Mouse (Mus musculus): ENCODE results near the gene Lsmem1. TPM values are rescaled to one million over a fixed set of nuclear protein-coding genes. Genes with fewer than 3 reads are reported as not detected.

The Lsmem1 gene
- polyA plus RNA-seq, 1 experiment from 2014 or later: not detected

- no peak for ATAC-seq (ENCODE audit: insufficient number of reproducible peaks, insufficient read depth, low FRiP score, low read depth)
- no peak overlapping the region for H3K9ac ChIP-seq (replicated peaks; ENCODE audit: low read depth, low read length)
- H3K27me3 ChIP-seq (ENCODE audit: control insufficient read depth, insufficient read depth, low read length): no peaks in the 10 kb centered on the region
- no peaks in the 10 kb centered on the region for H3K4me1 ChIP-seq (ENCODE audit: control insufficient read depth, insufficient read depth, low read length)
- no peaks in the 10 kb centered on the region for H3K9me3 ChIP-seq (ENCODE audit: control insufficient read depth, low read depth, low read length)
- H3K36me3 ChIP-seq (ENCODE audit: control insufficient read depth, insufficient read depth, low read length): no peaks in the 10 kb centered on the region
- 93% methylated on average over 7 of the region's 7 CpGs for WGBS
- H3K4me2 ChIP-seq (replicated peaks; ENCODE audit: low read depth, low read length): no peak overlapping the region
- H3K27ac ChIP-seq (ENCODE audit: low read length): no peak overlapping the region
- H3K4me3 ChIP-seq (ENCODE audit: low read depth, low read length): no peak overlapping the region
Observed at GRCm38 (mm10) chr12:40239161-40239560, 39.9 kb upstream of the Lsmem1 start.

GRCm38 (mm10) chr12:40232231-40232630 is 32.9 kb upstream of the Lsmem1 start:
- no peaks in the 10 kb centered on the region for H3K9me3 ChIP-seq (ENCODE audit: control insufficient read depth, low read depth, low read length)

GRCm38 (mm10) chr12:40231632-40232031 is 32.3 kb upstream of the Lsmem1 start:
- Histone ChIP-seq H3K36me3 (ENCODE audit: control insufficient read depth, insufficient read depth, low read length) (no peaks in the 10 kb centered on the region), H3K9ac (replicated peaks; ENCODE audit: low read depth, low read length) (no peak overlapping the region), H3K9me3 (ENCODE audit: control insufficient read depth, low read depth, low read length) (no peaks in the 10 kb centered on the region), H3K27ac (ENCODE audit: low read length) (no peak overlapping the region), H3K4me2 (replicated peaks; ENCODE audit: low read depth, low read length) (no peak overlapping the region), H3K4me3 (ENCODE audit: low read depth, low read length) (no peak overlapping the region), H3K27me3 (ENCODE audit: control insufficient read depth, insufficient read depth, low read length) (no peaks in the 10 kb centered on the region), H3K4me1 (ENCODE audit: control insufficient read depth, insufficient read depth, low read length) (no peaks in the 10 kb centered on the region)
- ATAC-seq (ENCODE audit: insufficient number of reproducible peaks, insufficient read depth, low FRiP score, low read depth): no peak
- WGBS: 90% methylated on average over 2 of the region's 2 CpGs

More at GRCm38 (mm10) chr12:40232231-40232630, 32.9 kb upstream of the Lsmem1 start:
- H3K4me1 ChIP-seq (ENCODE audit: control insufficient read depth, insufficient read depth, low read length): no peaks in the 10 kb centered on the region
- no peak for ATAC-seq (ENCODE audit: insufficient number of reproducible peaks, insufficient read depth, low FRiP score, low read depth)
- no peak overlapping the region for H3K9ac ChIP-seq (replicated peaks; ENCODE audit: low read depth, low read length)
- H3K27ac ChIP-seq (ENCODE audit: low read length): no peak overlapping the region
- H3K27me3 ChIP-seq (ENCODE audit: control insufficient read depth, insufficient read depth, low read length): no peaks in the 10 kb centered on the region
- H3K4me3 ChIP-seq (ENCODE audit: low read depth, low read length): no peak overlapping the region
- WGBS: 85% methylated on average over 1 of the region's 1 CpGs
- no peak overlapping the region for H3K4me2 ChIP-seq (replicated peaks; ENCODE audit: low read depth, low read length)
- H3K36me3 ChIP-seq (ENCODE audit: control insufficient read depth, insufficient read depth, low read length): no peaks in the 10 kb centered on the region

- 92% methylated on average over 9 of the region's 9 CpGs for WGBS
- no peak overlapping the region for H3K27ac ChIP-seq (ENCODE audit: low read length)
Observed at GRCm38 (mm10) chr12:40224171-40224880, 25.0 kb upstream of the Lsmem1 start.

GRCm38 (mm10) chr12:40223676-40224075 is 24.4 kb upstream of the Lsmem1 start:
- Histone ChIP-seq H3K27me3 (ENCODE audit: control insufficient read depth, insufficient read depth, low read length) (no peaks in the 10 kb centered on the region), H3K4me1 (ENCODE audit: control insufficient read depth, insufficient read depth, low read length) (peaks cover 6% of the 10 kb centered on the region; the same call in 1 of the 2 replicates), H3K27ac (ENCODE audit: low read length) (peak overlapping the region; percentile 24; the same call in 1 of the 2 replicates), H3K4me2 (replicated peaks; ENCODE audit: low read depth, low read length) (peak overlapping the region; percentile 48), H3K9me3 (ENCODE audit: control insufficient read depth, low read depth, low read length) (no peaks in the 10 kb centered on the region), H3K9ac (replicated peaks; ENCODE audit: low read depth, low read length) (no peak overlapping the region; the same call in 1 of the 2 replicates), H3K4me3 (ENCODE audit: low read depth, low read length) (peak overlapping the region; percentile 98), H3K36me3 (ENCODE audit: control insufficient read depth, insufficient read depth, low read length) (no peaks in the 10 kb centered on the region)
- ATAC-seq (ENCODE audit: insufficient number of reproducible peaks, insufficient read depth, low FRiP score, low read depth): no peak
- WGBS: 42% methylated on average over 10 of the region's 10 CpGs

More at GRCm38 (mm10) chr12:40224171-40224880, 25.0 kb upstream of the Lsmem1 start:
- H3K9me3 ChIP-seq (ENCODE audit: control insufficient read depth, low read depth, low read length): no peaks in the 10 kb centered on the region
- peak overlapping the region; percentile 48; the same call in 1 of the 2 replicates for H3K4me2 ChIP-seq (replicated peaks; ENCODE audit: low read depth, low read length)
- H3K9ac ChIP-seq (replicated peaks; ENCODE audit: low read depth, low read length): no peak overlapping the region
- no peak overlapping the region for H3K4me3 ChIP-seq (ENCODE audit: low read depth, low read length)
- peaks cover 6% of the 10 kb centered on the region; the same call in 1 of the 2 replicates for H3K4me1 ChIP-seq (ENCODE audit: control insufficient read depth, insufficient read depth, low read length)
- ATAC-seq (ENCODE audit: insufficient number of reproducible peaks, insufficient read depth, low FRiP score, low read depth): no peak
- no peaks in the 10 kb centered on the region for H3K36me3 ChIP-seq (ENCODE audit: control insufficient read depth, insufficient read depth, low read length)
- H3K27me3 ChIP-seq (ENCODE audit: control insufficient read depth, insufficient read depth, low read length): no peaks in the 10 kb centered on the region

- H3K27me3 ChIP-seq (ENCODE audit: control insufficient read depth, insufficient read depth, low read length): no peaks in the 10 kb centered on the region
- under 1% methylated on average over 47 of the region's 47 CpGs for WGBS
- H3K9ac ChIP-seq (replicated peaks; ENCODE audit: low read depth, low read length): peak overlapping the region; percentile 85
- H3K9me3 ChIP-seq (ENCODE audit: control insufficient read depth, low read depth, low read length): no peaks in the 10 kb centered on the region
- H3K4me3 ChIP-seq (ENCODE audit: low read depth, low read length): peak overlapping the region; percentile 98
- H3K4me2 ChIP-seq (replicated peaks; ENCODE audit: low read depth, low read length): peak overlapping the region; percentile 58
- peak overlapping the region; percentile 97 for H3K27ac ChIP-seq (ENCODE audit: low read length)
- peak; percentile 99 for ATAC-seq (ENCODE audit: insufficient number of reproducible peaks, insufficient read depth, low FRiP score, low read depth)
- peaks cover 6% of the 10 kb centered on the region; the same call in 1 of the 2 replicates for H3K4me1 ChIP-seq (ENCODE audit: control insufficient read depth, insufficient read depth, low read length)
- H3K36me3 ChIP-seq (ENCODE audit: control insufficient read depth, insufficient read depth, low read length): no peaks in the 10 kb centered on the region
Observed at GRCm38 (mm10) chr12:40223082-40223619, 23.9 kb upstream of the Lsmem1 start.

GRCm38 (mm10) chr12:40222251-40223081 is 23.2 kb upstream of the Lsmem1 start:
- H3K36me3 ChIP-seq (ENCODE audit: control insufficient read depth, insufficient read depth, low read length): no peaks in the 10 kb centered on the region
- H3K4me2 ChIP-seq (replicated peaks; ENCODE audit: low read depth, low read length): peak overlapping the region; percentile 58
- H3K9me3 ChIP-seq (ENCODE audit: control insufficient read depth, low read depth, low read length): no peaks in the 10 kb centered on the region
- ATAC-seq (ENCODE audit: insufficient number of reproducible peaks, insufficient read depth, low FRiP score, low read depth): peak; percentile 93
- H3K4me3 ChIP-seq (ENCODE audit: low read depth, low read length): peak overlapping the region; percentile 98
- peak overlapping the region; percentile 97 for H3K27ac ChIP-seq (ENCODE audit: low read length)
- peak overlapping the region; percentile 85 for H3K9ac ChIP-seq (replicated peaks; ENCODE audit: low read depth, low read length)
- H3K27me3 ChIP-seq (ENCODE audit: control insufficient read depth, insufficient read depth, low read length): no peaks in the 10 kb centered on the region
- H3K4me1 ChIP-seq (ENCODE audit: control insufficient read depth, insufficient read depth, low read length): peaks cover 6% of the 10 kb centered on the region; the same call in 1 of the 2 replicates
- under 1% methylated on average over 81 of the region's 81 CpGs for WGBS

GRCm38 (mm10) chr12:40221611-40222010 is 22.3 kb upstream of the Lsmem1 start:
- peak overlapping the region; percentile 85 for H3K9ac ChIP-seq (replicated peaks; ENCODE audit: low read depth, low read length)
- H3K4me1 ChIP-seq (ENCODE audit: control insufficient read depth, insufficient read depth, low read length): peaks cover 6% of the 10 kb centered on the region; the same call in 1 of the 2 replicates
- H3K4me2 ChIP-seq (replicated peaks; ENCODE audit: low read depth, low read length): peak overlapping the region; percentile 58
- H3K36me3 ChIP-seq (ENCODE audit: control insufficient read depth, insufficient read depth, low read length): peaks cover 5% of the 10 kb centered on the region
- no peak overlapping the region; the same call in 1 of the 2 replicates for H3K27ac ChIP-seq (ENCODE audit: low read length)
- 11% methylated on average over 5 of the region's 5 CpGs for WGBS
- no peaks in the 10 kb centered on the region for H3K9me3 ChIP-seq (ENCODE audit: control insufficient read depth, low read depth, low read length)
- peak overlapping the region; percentile 98 for H3K4me3 ChIP-seq (ENCODE audit: low read depth, low read length)
- no peak for ATAC-seq (ENCODE audit: insufficient number of reproducible peaks, insufficient read depth, low FRiP score, low read depth)
- no peaks in the 10 kb centered on the region for H3K27me3 ChIP-seq (ENCODE audit: control insufficient read depth, insufficient read depth, low read length)

Data from stomach, embryonic 14.5 days (tissue).